8 mouse cellular contexts compared by ENCODE assay signal in genomic region chr9:110657474-110658078, GRCm38 (mm10). TPM values are rescaled to one million over a fixed set of nuclear protein-coding genes. Genes with fewer than 3 reads are reported as not detected.
DNase-seq lines count a peak whose midpoint lies in the region; ATAC-seq and TF ChIP-seq lines count a peak whose summit lies in the region.

No protein-coding gene starts in this region.

- no peak for TF ChIP-seq POLR2A in olfactory bulb, adult 2 months (IDR thresholded peaks at IDR 0.05; ENCODE audit: insufficient read depth, low read depth, low read length)

- H3K36me3 ChIP-seq in forebrain, embryonic 10.5 days (replicated peaks): peaks cover 17% of the 10 kb centered on the region
- H3K36me3 ChIP-seq in liver, embryonic 16.5 days (ENCODE audit: control insufficient read depth, insufficient read depth): no peaks in the 10 kb centered on the region

- peak; percentile 55 for DNase-seq in thymus, postnatal 0 days (ENCODE audit: low spot score)
- no peak for DNase-seq in thymus, postnatal 10 days (ENCODE audit: low spot score in 2 of 2)
- no peak for DNase-seq in forebrain, embryonic 10.5 days (ENCODE audit: extremely low spot score, low spot score)
- DNase-seq in induced T-regulatory cell, adult 2 months (ENCODE audit: low read depth): peak; percentile 81
- no peak for DNase-seq in left cerebral cortex, postnatal 25 days (ENCODE audit: low spot score in 2 of 2)
- DNase-seq in left cerebral cortex, adult 11 months (ENCODE audit: low spot score): no peak

- H3K4me3 ChIP-seq in forebrain, embryonic 10.5 days: peak overlapping the region; percentile 70
- peak overlapping the region; percentile 77 for H3K4me3 ChIP-seq in liver, embryonic 16.5 days (ENCODE audit: low read depth, low read length)
- 0 out of 2 replicates have a peak overlapping the region, but pooled peaks have one; percentile 0 for H3K4me3 ChIP-seq in olfactory bulb, adult 2 months (ENCODE audit: insufficient read depth, low read depth, low read length)

- intact Hi-C loops in left cerebral cortex, postnatal 25 days (cut with DNase I): no loop called here

- ATAC-seq in liver, embryonic 16.5 days (ENCODE audit: low read depth): no peak

- H3K27me3 ChIP-seq in forebrain, embryonic 10.5 days (ENCODE audit: poor library complexity, severe bottlenecking): peaks cover 13% of the 10 kb centered on the region
- peaks cover 12% of the 10 kb centered on the region for H3K27me3 ChIP-seq in liver, embryonic 16.5 days (ENCODE audit: control insufficient read depth, insufficient read depth, low read depth, low read length)

- peak overlapping the region; percentile 80 for H3K4me2 ChIP-seq in liver, embryonic 16.5 days (ENCODE audit: low read depth, low read length)

- TF ChIP-seq CTCF in olfactory bulb, adult 2 months (IDR thresholded peaks at IDR 0.05; ENCODE audit: insufficient read depth, low read depth, low read length): no peak

- peak overlapping the region; percentile 84 for H3K9ac ChIP-seq in liver, embryonic 16.5 days (ENCODE audit: low read depth, low read length)

- WGBS in forebrain, embryonic 10.5 days: 83% methylated on average over 13 of the region's 13 CpGs
- WGBS in liver, embryonic 16.5 days (ENCODE audit: insufficient replicate concordance): 12% methylated on average over 13 of the region's 13 CpGs
- 62% methylated on average over 13 of the region's 13 CpGs for WGBS in olfactory bulb, adult 2 months

- no peak overlapping the region; the same call in 1 of the 2 replicates for H3K27ac ChIP-seq in forebrain, embryonic 10.5 days
- peak overlapping the region; percentile 93 for H3K27ac ChIP-seq in liver, embryonic 16.5 days (ENCODE audit: low read length)
- H3K27ac ChIP-seq in olfactory bulb, adult 2 months (ENCODE audit: insufficient read depth, low read depth, low read length): peak overlapping the region; percentile 11; the same call in 1 of the 2 replicates

- no peaks in the 10 kb centered on the region for H3K9me3 ChIP-seq in forebrain, embryonic 10.5 days
- no peaks in the 10 kb centered on the region for H3K9me3 ChIP-seq in liver, embryonic 16.5 days (replicated peaks; ENCODE audit: control insufficient read depth, low read length)

- peaks cover 48% of the 10 kb centered on the region for H3K4me1 ChIP-seq in forebrain, embryonic 10.5 days
- H3K4me1 ChIP-seq in liver, embryonic 16.5 days (ENCODE audit: control insufficient read depth, low read depth, low read length): peaks cover 58% of the 10 kb centered on the region
- H3K4me1 ChIP-seq in olfactory bulb, adult 2 months (ENCODE audit: control insufficient read depth, insufficient read depth, low read length): peaks cover 28% of the 10 kb centered on the region

RNA-seq across cellular contexts. Expression of gene Ccdc12, which starts 1.3 kb away (rescaled TPM):
- 210 and 226 TPM in 2 replicates for polyA plus RNA-seq in thymus, postnatal 0 days (2015; fragmentation: Nextera tagmentation; extraction: Ambion mirVana)
- polyA plus RNA-seq in forebrain, embryonic 10.5 days (2016; fragmentation: Nextera tagmentation; extraction: Ambion mirVana): 178 and 183 TPM in 2 replicates
- 59.5 and 60.5 TPM in 2 replicates for polyA plus RNA-seq in liver, embryonic 16.5 days (2015; fragmentation: Nextera tagmentation; extraction: Ambion mirVana)
- polyA plus RNA-seq in olfactory bulb, adult 2 months (2012; ENCODE audit: insufficient read depth, insufficient read length, low replicate concordance, missing spikeins): not detected in 2 replicates
- total RNA-seq in left cerebral cortex, postnatal 25 days (2021): 10 to 100 TPM; 47.2 to 55.7 TPM

RNA-seq across cellular contexts. Expression of gene Nbeal2, which starts 3.6 kb away (rescaled TPM):
- 15.7 and 19.1 TPM in 2 replicates for polyA plus RNA-seq in thymus, postnatal 0 days (2015; fragmentation: Nextera tagmentation; extraction: Ambion mirVana)
- polyA plus RNA-seq in forebrain, embryonic 10.5 days (2016; fragmentation: Nextera tagmentation; extraction: Ambion mirVana): 1.4 and 2.0 TPM in 2 replicates
- polyA plus RNA-seq in liver, embryonic 16.5 days (2015; fragmentation: Nextera tagmentation; extraction: Ambion mirVana): 1.7 and 2.8 TPM in 2 replicates
- not detected in 2 replicates for polyA plus RNA-seq in olfactory bulb, adult 2 months (2012; ENCODE audit: insufficient read depth, insufficient read length, low replicate concordance, missing spikeins)
- 10 to 100 TPM in 1 of 2 experiments, 1 to 10 TPM in 1; 9.3 to 14.4 TPM for total RNA-seq in left cerebral cortex, postnatal 25 days (2021)

RNA-seq across cellular contexts. Expression of gene Nradd, which starts 33.3 kb away (rescaled TPM):
- 4.3 and 5.3 TPM in 2 replicates for polyA plus RNA-seq in thymus, postnatal 0 days (2015; fragmentation: Nextera tagmentation; extraction: Ambion mirVana)
- polyA plus RNA-seq in forebrain, embryonic 10.5 days (2016; fragmentation: Nextera tagmentation; extraction: Ambion mirVana): 36.3 and 36.4 TPM in 2 replicates
- 1.4 and 1.9 TPM in 2 replicates for polyA plus RNA-seq in liver, embryonic 16.5 days (2015; fragmentation: Nextera tagmentation; extraction: Ambion mirVana)
- polyA plus RNA-seq in olfactory bulb, adult 2 months (2012; ENCODE audit: insufficient read depth, insufficient read length, low replicate concordance, missing spikeins): not detected in 2 replicates
- total RNA-seq in left cerebral cortex, postnatal 25 days (2021): 1 to 10 TPM; 1.3 TPM

Comparison
In these comparisons a context has a peak if more than half of its experiments do, and no peak if none do; other contexts are left out.
1. DNase-seq: peak in thymus, postnatal 0 days (single experiment) and induced T-regulatory cell, adult 2 months (single experiment); none in thymus, postnatal 10 days (0 of 2), forebrain, embryonic 10.5 days (single experiment), left cerebral cortex, postnatal 25 days (0 of 2) and left cerebral cortex, adult 11 months (single experiment).
2. H3K4me3 ChIP-seq: peak in every context shown above with its lines; median percentile 77 in liver, embryonic 16.5 days; 70 in forebrain, embryonic 10.5 days; 0 in olfactory bulb, adult 2 months.
3. RNA of gene Ccdc12, which starts 1.3 kb away (polyA plus RNA-seq): 210 to 226 TPM in thymus, postnatal 0 days, 178 to 183 TPM in forebrain, embryonic 10.5 days and 59.5 to 60.5 TPM in liver, embryonic 16.5 days; not detected in olfactory bulb, adult 2 months; every median in the first group is over 10 times any median in the second.